Mouse (Mus musculus): ENCODE measurements around the gene Ckap2l.

GRCm38 (mm10) chr2:129254076-129254475 lies 42.9 kb downstream of the Ckap2l start:
- no peak for TF ChIP-seq CTCF (IDR thresholded peaks at IDR 0.05; ENCODE audit: low read depth)
- no peak for TF ChIP-seq EP300 (IDR thresholded peaks at IDR 0.05; ENCODE audit: low read depth)

Measured in liver, postnatal 0 days (tissue).